Mouse (Mus musculus): Measurements from ENCODE around the gene Bloc1s5.
"Not testable (repeated sequence)": the region's sequence is repeated elsewhere in the genome, so short reads cannot be mapped to it uniquely, and the experiment has no call there.

Bloc1s5 gene

DNA sequence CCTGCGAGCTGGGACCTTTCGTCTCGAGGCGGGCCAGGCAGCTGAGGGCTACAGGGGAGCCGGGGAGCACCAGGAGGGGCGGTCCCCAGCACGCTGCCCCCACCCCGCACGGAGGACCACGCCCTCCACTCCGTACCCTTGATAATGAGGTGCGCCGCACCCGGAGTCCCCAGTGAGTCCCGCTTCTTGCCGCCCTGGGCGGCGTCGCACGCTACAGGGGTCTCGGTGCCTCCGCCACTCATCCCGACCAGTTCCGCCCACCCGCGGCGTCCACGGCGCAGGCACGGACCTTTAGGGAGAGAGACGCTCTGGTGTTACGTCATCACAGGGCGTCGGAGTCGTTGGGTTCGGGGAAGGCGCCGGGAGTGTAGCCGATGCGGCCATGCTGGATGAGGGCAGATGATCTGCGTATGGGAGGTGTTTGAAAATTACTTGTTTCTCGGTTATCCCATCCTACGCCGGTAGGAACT is at the start of gene Bloc1s5:
Bloc1s5 (minus strand) TSS at position 310 of the 470 bp plus-strand sequence.
- DNase-seq (ENCODE audit: low spot score in 2 of 2), result peak; percentile 95 to 98

DNA sequence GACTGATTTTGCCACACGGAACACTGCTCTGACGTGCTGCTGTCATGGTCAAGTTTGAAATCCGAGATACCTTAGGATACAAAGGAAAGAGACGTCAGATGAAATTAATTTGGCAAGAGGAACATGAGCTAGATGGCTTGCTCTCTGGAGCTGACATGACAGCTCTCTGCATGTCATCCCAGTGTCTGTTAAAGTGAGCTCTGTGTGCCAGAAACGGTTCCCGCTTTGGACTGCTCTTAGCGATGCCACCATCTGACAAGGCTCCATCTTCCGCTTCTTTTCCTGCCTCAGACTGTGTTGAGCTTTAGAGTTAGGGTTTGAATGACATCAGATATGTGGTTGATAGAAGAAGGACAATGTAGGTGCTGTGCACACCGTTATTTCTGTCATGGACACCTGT is 37.4 kb upstream of the Bloc1s5 start:
- no peak for DNase-seq (ENCODE audit: low spot score in 2 of 2)

DNA sequence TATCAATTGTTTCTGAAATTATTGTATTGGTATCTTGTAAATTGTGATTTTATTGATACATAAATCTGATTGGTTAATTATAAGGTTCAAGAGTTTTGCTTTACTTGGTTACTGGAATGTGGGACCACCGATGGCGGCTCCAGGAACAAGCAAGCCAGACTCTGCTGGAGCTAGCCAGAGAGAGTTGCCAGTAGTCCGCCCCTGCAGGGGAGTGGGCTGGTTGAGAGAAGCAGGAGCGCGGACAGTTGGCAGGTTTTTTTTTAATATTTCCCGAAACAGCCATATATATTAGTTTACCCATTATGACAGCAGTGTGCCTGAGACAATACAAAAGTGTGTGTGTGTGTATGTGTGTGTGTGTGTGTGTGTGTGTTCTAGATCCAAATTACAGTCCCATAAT is 36.5 kb upstream of the Bloc1s5 start:
- DNase-seq (ENCODE audit: low spot score in 2 of 2), result not testable (repeated sequence)

DNA sequence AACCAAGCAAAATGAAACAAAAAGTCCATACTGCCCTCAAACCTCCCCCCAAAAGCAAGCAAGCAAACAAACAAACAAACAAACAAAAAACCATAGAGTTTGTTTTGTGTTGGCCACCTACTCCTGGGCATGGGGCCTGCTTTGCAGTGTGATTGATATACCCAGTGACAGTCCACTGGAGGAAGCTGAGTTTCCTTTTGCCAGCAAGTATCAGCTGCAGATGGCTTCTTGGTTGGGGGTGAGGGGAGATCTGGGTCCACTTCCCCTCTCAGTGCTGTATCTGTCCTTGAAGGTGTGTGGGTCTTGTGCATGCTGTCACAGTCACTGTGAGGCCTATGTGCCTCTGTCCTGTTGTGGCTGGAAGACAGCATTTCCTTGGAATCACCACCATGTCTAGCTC is 35.1 kb upstream of the Bloc1s5 start:
- DNase-seq (ENCODE audit: low spot score in 2 of 2), result no peak

DNA sequence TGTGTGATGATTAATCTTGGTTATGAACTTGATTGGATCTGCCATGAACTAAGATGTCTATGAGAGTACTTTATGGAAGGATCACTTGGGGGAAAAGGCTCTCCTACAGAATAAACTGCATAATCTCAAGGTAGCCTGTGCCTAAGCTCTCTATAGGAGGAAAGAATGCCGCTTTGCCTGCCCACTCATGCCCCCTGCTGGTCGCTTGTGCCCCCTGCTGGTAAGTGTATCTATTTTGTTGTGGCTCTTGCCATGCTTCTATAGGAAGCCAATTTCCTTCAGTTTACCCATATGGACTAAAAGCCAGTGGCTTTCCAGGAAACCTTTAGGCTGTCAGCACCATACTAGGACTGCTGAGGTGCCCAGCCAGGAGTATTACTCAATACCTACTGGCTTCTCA is 33.6 kb upstream of the Bloc1s5 start:
- DNase-seq (ENCODE audit: low spot score in 2 of 2), result peak; percentile 77 to 90

DNA sequence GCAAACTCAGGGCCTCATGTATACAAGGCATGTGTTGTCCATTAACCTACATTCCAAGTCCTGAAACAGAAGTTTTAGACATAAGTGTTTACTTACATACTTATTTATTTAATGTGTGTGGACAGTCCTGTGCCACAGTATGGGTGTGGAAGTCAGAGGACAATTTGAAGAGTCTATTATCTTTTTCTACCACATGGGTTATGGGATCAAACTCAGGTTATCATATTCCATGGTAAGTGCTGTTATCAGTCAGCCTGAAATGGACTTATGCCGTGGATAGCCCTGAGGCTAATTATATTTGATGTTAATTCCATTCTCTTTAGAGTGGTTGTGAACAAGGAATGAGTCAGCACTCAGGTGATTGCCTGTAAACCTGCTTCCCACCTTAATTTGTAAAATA is 29.8 kb upstream of the Bloc1s5 start:
- DNase-seq (ENCODE audit: low spot score in 2 of 2), result no peak

DNA sequence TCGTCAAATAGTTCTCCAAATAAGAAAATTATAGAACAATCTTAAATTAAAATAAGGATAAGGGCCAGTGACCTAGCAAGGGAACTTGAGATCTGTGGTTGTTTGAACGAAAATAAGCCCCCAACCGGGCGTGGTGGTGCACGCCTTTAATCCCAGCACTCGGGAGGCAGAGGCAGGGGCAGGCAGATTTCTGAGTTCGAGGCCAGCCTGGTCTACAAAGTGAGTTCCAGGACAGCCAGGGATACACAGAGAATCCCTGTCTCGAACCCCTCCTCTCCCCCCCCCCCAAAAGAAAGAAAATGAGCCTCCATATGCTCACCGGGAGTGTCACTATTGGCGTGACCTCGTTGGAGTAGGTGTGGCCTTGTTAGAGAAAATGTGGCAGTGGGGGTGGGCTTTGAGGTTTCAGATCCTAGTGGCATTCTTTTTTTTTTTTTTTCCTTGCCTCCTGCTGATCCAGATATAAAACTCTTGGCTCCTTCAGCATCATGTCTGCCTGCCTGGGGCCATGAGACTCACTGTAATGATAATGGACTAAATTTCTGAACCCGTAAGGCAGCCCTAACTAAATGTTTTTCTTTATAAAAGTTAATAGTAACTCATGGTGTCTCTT is 24.7 kb upstream of the Bloc1s5 start:
- DNase-seq (ENCODE audit: low spot score in 2 of 2), result no peak

DNA sequence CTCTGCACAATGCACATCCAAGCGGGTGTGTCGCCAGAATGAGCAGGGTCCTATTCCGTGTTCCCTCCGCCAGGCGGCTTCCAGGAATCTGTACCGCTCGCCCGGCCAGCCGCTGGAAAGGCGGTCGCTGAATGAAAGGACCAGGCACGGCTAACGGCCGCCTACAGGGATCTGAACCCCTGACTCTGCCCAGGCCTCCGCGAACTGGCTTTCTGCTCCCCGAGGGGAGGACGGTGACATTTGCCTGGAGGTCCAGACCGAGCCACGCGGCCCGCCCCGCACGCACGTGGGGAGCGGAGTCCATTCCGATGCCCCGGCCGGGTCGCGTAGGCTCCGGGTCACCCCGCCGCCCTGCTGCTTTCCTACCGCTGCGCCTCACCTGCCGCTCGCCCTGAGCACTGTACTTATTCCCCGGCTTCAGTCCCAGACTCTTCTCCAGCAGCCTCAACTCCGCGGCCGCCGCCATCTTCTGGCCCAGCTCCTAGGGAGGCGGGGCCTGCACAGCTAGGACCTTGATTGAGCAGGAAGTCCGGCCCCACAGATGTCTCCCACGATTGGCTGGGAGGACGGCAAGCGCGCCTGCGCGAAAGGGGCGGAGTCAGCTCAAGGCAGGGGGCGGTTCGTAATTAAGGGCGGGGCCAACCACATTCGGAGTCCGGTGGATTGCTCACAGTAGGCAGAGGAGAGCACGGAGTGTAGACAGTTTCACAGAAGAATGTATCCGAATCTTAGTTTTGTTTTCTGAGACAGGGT is 23.8 kb upstream of the Bloc1s5 start, which contains the start of gene Eef1e1:
Eef1e1 (minus strand) TSS at position 531 of the 753 bp plus-strand sequence.
- DNase-seq (ENCODE audit: low spot score in 2 of 2), result peak; percentile 98 to 99

DNA sequence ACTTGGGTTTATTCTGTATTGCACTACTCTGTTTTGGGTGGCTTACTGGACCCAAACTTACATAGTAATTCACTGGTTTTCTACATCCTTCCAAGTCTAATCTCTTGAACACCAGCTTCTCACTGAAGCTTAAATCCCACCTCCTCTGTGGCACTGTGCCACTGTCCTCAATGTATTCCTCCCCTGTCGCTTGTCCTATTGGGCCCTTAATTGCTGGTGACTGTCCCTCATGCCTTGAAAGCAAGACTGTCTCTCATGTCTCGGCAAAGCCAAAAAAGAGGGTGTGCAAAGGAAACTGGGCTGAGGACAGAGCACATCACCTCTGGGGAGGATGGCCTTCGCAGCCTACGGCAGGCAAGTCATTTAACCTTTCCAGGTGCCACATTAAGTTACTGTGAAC is 23.0 kb upstream of the Bloc1s5 start:
- DNase-seq (ENCODE audit: low spot score in 2 of 2), result no peak

DNA sequence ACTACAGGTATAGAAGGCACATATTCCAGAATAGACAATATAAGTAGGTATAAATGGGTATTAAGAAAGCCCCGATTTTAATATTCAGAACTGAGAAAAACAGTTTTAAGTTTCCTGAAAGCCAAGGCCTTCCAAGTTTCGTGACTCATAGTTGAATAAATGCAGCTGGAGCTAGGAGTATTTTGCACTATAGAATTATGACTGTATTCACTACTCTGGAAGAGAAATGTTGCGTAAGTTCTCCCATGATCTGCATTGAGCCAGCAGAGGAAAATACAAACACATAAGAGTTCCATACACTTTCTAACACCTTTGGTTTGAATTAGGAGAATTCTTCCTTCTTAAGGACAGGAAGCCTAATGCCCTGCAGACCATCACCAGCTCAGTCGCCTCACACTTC is 15.4 kb upstream of the Bloc1s5 start:
- DNase-seq (ENCODE audit: low spot score in 2 of 2), result no peak

DNA sequence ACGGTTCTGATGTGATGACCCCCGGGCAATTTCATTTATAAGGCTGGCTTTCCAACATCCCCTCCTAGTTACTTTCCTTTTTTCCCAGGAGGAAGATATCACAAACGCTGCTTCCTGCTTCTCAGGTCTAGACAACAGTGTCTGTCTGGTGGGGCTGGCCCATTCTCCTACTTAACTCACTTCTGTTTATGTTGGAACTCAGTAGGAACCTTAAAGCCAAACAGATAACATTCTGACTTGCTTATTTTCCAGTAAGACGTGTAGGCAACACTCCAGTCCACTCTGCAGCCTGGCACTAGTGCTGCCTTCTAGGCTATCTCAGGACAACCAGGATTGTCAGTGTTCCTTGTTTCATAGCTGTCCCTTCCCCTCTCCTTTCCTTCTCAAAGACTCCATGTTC is 14.2 kb upstream of the Bloc1s5 start:
- DNase-seq (ENCODE audit: low spot score in 2 of 2), result no peak

DNA sequence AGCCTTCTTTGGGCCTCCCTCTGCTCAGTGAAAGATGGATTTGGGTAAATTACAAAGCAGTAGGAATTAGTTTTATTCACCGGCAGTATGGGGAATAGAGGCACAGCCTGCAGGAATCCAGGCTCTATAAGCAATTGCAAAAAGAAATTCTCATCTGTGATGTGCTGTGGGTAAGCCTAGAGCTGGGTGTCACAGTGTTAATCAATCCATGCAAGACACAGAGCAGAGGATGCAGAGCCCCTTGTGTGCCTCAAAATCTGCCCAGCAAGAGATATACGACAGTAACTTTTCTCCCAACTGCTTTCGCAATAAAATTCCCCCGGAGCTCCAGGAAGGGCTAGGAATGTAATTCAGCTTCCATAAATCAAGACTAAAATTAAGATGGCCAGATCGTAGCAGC is 6.5 kb upstream of the Bloc1s5 start:
- DNase-seq (ENCODE audit: low spot score in 2 of 2), result no peak

DNA sequence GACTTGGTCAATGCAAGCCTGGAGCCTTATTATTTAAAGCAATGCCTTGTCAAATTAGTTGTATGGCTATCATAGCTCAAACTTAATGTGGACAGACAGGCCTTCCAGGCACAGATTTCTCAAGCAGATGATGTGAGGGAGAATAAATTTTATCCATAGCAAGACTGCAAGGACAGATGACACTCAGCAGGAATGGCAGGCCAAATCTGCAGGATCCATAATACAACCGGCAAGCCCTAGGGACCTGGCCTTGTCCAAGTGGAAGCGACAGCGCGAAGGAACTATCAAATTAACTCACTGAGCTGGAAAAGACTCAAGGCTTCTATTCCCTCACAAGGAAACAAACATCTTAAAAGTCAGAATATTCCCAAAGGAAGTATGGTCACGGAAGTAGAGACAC is 6.1 kb upstream of the Bloc1s5 start:
- DNase-seq (ENCODE audit: low spot score in 2 of 2), result no peak

DNA sequence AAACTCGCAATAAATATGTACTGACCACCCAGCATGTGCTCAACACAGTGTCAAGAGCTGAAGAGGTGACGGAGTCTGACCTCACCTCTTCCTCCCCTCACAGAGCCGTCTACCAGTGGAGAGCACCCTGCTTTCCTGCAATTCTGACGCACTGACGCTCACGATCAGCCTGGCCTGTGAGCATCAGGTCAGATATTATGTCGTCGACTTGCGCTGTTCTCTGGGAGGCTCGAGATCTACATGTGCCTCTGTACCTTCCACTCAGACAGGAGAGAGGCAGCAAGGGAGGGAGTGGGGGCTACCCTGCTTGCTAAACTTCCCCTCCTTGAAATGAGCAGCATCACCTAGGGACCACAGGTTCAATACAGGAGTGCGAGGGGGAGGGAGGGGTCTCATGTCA is 3.8 kb upstream of the Bloc1s5 start:
- DNase-seq (ENCODE audit: low spot score in 2 of 2), result no peak

DNA sequence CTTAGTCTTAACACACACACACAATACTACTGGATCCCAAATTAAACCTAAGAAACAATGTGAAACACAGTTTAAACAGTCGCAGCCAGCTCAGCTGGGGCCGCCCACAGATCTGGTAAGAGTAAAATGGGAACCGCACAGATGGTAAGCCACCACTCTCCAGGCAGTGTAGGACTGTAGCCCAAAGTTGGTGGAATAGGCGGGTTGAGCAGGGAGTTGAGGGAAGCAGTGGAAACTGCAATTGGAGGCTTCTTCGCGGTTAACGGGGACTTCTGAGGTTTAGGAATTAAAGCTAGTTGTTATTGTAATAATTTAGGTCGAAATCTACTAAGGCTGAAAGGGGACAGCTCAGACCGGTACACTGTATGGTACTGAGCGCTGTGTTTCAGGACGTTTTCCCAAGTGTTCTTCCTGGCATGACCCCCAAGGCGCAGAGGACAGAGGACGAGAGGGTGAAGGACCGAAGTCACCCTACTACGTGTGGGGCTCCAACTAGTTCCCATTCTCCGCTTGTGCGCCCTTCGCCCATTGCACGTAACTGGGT is 581 bp downstream of the Bloc1s5 start:
- peak in 1 of 2 experiments; percentile 70 for DNase-seq (ENCODE audit: low spot score in 2 of 2)

DNA sequence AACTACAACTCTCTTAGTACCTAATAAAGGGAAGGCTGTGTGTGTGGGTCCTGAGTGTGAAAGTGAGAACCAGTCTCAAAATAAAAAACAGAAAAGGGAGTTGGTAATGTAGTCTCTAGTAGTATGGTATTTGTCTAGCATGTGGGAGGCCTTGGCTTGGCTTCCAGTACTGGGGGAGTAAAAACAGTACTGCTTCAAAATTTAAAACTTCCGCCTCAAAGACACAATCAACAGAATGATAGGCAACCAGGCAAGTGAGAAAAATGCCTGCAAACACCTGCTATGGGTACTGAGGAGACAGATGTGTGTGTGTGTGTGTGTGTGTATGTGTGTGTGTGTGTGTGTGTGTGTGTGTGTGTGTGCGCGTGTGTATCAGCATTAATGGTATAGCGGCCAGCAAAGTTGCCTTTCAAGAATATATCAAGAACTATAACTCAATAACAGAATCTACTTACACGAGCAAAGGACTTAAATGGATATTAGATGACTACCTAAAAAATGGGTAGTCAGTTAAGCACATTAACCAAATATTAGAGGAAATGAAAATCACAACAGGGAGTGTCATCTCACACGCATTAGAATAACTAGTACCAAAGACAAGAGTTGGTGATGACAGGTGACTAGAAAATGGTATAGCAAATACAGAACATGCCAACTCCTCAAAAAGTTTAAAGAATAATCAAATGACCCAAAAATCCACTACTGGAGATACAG is 1.5 kb downstream of the Bloc1s5 start:
- DNase-seq (ENCODE audit: low spot score in 2 of 2), result no peak

DNA sequence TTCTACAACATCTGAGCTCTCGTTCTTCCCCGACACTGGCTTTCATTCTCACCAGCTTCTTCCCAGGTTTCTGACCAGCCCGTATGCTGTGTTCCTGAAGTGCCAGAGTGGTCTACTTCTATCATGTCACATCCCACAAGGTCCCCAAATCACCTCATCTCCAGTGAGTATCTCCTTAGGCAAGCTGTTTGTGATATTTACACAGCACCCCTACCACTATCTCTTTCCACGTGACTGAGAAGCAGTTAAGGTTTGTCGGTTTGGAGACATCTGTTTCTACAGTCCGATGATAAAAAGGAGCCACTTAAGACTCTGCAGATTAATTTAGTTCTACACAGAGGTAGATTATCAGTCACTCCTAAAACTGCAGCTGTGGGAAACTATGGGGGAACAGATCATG is 2.4 kb downstream of the Bloc1s5 start:
- DNase-seq (ENCODE audit: low spot score in 2 of 2), result no peak

DNA sequence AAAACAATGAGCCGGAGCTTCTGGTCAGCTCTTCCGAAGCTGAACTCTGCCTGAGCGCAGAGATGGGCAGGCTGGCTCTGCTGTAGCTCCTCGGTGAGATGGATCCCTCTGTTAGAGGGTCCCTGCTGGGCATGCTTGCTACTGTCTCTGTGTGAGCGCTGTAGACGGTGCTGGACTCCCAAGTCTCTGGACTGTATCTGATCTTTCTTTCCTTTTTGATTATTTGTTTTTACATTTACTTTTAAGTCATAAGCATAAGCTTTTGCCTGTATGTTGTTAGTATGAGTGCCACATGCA is 8.7 kb downstream of the Bloc1s5 start:
- no peak for DNase-seq (ENCODE audit: low spot score in 2 of 2)

DNA sequence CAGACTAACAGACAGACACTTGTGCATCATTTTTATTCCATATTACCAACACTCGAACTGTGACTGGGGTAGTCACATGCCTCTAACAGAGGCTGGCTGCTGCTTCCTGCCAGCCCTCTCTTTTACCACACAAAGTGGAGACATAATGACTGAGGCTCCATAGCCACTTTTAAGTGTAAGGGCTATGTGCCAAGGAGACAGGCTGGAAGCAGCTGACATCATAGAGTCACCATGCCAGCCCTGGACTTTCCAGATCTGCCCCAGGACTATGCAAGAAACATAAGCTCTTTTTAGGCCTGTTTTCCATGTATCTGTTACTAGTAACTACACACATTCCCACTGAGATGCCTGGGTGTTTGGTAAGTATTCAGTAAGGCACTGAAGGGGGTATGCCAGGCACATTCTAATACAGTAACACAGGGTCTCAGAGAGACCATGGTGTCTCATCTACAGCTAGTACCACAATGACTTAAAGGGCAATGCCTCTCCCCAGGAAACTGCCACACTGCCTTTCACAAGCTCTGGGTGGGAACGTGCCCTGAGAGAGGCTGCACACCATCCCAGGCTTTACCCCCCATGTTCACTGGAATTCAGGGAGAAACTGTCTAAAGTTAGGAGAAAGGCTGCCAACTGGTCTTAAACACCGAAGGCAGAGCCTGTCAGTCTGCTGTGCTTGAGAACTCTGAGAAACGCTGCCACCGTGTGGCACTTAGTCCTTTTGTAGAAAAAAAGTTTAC is 9.2 kb downstream of the Bloc1s5 start:
- no peak for DNase-seq (ENCODE audit: low spot score in 2 of 2)

DNA sequence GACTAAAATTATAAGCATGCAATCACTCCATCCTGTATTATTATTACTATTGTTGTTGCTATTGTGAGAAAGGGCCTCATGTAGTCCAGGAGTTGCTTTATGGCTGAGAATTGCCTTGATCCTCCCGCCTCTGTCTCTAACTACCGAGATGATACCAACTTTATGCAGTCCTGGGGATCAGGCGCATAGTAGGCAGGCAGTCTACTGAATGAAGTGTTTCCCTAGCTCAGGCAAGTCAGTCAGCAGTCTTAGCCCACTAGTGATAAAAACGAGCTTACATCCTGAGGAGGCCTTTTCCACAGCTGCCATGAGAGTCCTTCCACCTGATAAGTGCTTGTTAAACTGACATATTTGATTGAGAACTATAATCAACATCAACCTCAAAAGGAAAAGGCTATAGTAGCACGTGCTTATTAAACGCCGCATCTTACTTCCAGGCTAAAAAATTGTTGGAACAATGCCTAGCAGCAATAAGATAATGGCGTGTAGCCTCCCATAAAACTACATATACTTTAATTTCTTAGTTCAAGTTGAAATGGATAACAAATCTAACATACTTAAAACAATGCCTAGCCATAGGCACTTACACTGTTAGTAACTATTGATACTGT is 10.5 kb downstream of the Bloc1s5 start:
- DNase-seq (ENCODE audit: low spot score in 2 of 2), result no peak

DNA sequence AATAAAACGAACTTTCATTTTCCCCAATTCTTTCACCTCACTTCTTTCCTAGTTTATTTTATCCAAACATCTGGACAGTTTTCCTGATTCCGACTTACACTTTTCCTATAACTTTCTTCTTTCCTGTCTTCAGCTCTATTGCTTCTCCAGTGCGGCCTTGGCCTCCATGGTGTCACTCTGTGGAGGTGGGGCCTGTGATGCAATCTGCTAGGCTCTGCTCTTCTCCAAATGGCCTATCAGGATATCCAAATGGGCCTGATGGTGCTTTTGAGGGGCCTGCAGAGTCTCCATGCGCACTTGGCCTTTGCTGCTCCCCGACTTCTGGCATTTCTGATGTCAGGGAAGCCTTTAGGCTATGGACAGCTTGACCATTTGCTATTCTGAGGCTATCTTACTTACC is 11.6 kb downstream of the Bloc1s5 start:
- no peak for DNase-seq (ENCODE audit: low spot score in 2 of 2)
